Mouse (Mus musculus) v-Abl transformed pro-B cells (cell line): ENCODE measurements around the gene Rpl23.

Source experiments
- in situ Hi-C, 2 experiments: fragments of 400-800 bp; cut with MboI; formaldehyde crosslinking; loops; one replicate each; pipeline ENCODE4 v1.15.1; 2025; ENCODE audit not compliant: unreplicated experiment in 2 of 2

Rpl23 gene

DNA sequence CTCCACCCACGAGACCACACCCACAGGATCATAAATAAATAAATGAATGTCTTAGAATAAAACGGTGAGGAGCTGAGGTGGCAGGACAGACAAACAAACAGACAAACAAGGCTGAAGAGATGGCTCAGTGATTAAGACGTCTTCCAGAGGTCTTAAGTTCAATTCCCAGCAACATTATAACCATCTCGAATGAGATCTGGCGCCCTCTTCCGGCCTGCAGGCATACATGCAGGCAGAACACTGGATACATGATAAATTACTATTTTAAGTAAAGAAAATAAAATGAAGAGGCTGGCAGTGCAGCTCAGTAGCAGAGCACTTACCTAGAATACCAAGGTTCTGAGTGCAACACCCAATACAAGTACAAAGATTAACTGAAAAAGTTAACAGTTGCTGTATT is 43.5 kb downstream of the Rpl23 start:
- in situ Hi-C loops: loop anchor here in 1 of 2 experiments (5.0 kb wide), 1 partner anchor 96 kb away; no protein-coding TSS in a partner anchor

DNA sequence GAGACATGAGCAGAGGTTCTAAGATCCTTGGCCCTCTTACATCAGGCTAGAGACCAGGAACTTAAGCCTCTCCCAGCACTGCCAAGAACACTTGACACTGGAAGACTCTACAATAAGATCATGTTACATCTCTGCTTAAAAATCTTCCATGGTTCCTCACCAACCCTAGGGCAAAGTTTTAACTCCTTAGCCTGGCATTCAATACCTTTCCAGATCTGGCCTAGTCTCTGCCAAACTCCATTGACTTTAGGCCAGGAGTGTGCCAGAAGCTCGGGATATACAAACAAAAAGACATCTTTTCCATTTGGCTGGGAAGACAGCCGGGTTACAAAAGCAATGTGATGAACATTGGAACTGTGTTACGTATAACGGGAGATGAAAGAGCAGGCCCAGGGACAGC is 44.6 kb downstream of the Rpl23 start:
- in situ Hi-C loops: loop anchor here in 1 of 2 experiments (5.0 kb wide), 1 partner anchor 95 kb away; no protein-coding TSS in a partner anchor

DNA sequence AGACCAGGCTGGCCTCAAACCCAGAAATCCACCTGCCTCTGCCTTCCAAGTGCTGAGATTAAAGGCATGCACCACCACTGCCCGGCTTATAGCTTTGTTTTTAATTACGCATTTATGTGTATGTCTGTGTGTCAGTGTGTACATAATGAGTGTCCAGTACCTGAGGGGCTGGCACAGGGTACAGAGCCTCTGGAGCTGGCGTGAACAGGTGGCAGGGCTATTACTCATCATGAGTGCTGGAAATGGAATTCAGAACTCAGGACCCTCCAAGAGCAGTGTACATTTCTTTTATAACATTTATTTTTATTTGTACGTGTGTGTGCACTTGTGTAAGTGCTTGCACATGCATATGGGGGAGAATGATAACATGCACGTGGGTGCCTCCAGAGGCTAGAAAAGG is 45.6 kb downstream of the Rpl23 start:
- in situ Hi-C loops: loop anchor here in 1 of 2 experiments (5.0 kb wide), 1 partner anchor 94 kb away; no protein-coding TSS in a partner anchor

DNA sequence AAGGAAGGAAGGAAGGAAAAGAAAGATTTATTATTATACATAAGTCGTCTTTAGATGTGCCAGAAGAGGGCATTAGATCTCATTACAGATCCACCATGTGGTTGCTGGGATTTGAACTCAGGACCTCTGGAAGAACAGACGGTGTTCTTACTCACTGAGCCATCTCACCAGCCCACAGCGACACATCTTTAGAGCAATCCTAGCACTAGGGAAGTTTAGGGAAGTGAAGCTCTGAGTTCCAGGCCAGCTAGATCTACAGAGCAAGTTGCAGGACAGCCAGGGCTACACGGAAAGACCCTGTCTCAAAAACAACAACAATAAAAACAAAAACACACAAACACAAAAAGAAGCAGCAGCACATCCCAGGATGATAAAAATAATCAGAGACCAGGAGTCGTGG is 47.4 kb downstream of the Rpl23 start:
- in situ Hi-C loops: loop anchor here in 1 of 2 experiments (5.0 kb wide), 2 partner anchors 38 to 93 kb away; no protein-coding TSS in a partner anchor

DNA sequence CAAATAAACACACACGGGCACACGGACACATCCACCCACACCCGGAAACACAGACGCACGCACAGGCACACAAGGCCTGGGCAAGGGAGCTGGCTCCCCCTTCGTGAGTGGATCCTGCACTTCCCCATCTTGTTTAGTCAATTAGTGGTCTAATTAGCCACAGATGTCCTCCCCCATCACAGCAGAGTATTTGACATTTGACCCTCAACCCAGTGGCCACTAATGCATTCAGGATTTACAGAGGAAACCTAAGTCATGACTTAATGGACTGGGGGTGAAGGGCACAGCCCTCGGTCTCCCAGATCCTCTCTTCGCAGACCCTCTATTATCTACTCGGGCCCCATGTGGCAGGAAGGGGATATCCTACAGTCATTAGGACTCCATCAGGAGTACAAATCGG is 48.5 kb downstream of the Rpl23 start:
- in situ Hi-C loops: loop anchor here in 1 of 2 experiments (5.0 kb wide), 1 partner anchor 36 kb away; no protein-coding TSS in a partner anchor

DNA sequence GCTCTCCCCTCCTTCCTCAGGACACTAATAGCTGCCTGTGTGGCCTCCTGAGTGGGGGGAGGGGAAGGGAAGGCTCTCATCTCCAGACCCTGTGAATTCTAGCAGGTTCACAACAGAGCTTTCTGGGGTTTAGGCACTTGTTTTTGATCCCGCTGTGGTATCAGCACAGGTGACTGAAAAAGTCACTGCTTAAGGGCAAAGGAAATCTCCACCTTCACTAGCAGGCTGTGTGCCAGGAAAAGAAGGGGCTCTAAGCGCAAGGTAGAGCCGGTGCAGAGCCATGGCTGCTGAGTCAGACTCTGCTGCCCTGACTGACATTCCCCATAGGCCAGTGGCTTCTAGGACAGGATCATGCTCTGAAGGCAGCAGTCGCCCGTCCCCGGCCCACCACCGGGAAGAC is 53.5 kb downstream of the Rpl23 start:
- in situ Hi-C loops: no loop called here

DNA sequence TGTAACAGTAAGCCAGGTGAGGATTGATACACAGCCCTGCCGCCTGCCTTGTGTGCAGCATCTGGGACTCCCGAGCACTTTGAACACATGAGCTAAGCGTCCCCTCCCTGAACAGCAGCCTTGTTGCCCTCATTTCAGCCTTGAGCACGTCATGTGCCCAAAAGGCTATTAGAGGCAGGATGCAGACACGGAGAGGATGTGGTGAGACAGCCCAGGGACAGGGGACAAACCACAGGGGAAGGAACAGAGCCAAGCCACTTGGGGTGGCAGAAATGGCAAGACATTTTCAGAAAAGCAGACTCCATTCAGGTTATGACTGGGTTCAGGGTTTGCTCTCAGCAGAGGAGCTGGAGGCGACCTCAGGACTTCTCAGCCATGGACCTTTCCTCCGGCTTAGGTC is 53.9 kb downstream of the Rpl23 start:
- in situ Hi-C loops: no loop called here
